Mouse (Mus musculus) CD4-positive, CD25-positive, alpha-beta regulatory T cell, adult 2 months (primary cell): ENCODE data around the gene Ints5.
A peak's percentile ranks its signal among the peaks of the same experiment; 100 is the strongest.

ENCODE experiments used
- DNase-seq: peaks from one replicate; pipeline ENCODE4 v3.0.0-alpha.2; 2012; ENCODE audit warnings: low read depth, low spot score

Gene Ints5

DNA sequence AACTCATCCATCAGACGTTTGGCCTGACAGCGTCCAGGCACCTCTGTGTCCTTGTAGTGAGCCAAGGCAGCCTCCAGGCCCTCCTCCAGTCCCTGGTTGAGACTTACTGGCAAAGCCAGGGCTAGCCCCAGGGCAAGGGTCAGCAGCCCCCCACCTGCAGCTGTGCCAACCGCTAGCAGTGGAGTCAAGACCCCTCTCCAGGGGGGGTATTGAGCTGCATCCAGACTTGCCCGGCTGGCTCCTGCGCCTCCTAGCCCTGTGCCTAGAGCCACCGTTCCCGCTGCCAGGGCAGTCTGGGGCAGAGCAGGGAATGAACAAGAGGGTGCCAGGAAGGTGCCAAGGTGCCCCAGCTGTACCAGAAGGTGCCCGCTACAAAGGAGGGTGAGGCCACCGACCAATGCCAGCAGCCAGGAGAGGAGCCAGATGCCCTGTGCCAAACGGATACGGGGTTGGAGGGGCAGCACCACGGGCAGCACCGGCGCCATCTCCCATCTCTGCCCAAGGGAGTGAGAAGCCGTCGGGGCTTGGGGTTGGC, 36.0 kb downstream of the Ints5 start:
- DNase-seq: no peak

DNA sequence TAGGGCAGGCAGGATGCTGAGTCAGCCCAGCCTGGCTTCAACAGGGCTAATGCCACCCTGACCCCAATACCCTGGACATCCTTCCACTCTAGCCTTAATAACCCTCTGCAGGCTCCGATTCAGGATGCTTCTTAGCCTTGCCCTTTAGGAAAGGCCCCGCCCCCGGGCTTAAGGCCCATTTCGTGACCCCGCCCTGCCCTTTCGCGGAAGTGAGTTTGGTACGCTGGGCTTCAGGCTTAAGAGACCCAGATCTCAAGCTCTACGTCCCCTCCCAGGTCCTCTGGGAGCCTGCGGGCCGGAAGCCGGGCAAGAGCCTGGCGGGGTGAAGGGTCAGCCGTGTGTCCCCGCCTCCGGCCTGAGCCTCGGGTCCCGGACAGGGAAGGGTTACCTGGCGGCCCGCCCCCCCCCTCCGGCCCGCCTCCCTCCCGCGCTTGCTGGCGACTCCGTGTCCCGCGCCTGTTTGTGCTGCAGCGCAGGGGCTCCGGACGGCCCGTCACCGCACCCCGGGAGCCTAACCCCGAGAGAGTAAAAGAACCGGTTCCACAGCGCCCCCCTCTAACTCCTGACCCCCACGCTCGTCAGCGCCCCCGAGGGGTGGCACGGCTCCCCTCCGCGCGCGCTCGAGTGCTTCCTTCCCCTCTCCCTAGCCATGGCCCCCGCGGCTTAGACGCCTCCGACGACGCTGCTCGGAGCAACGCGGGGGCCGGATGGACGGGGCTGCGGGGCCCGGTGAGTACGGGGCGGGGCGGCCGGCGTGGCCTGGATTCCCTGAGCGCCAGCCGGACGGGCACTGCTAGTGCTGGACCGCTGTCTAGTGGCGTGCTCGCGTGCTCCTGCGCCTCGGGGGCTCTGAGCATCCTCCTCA, 36.7 kb downstream of the Ints5 start, which contains the start of the genes Rom1 and Eml3:
Rom1 (minus strand) TSS at position 133 of the 865 bp plus-strand sequence.
Eml3 (plus strand) TSS at position 329 of the 865 bp plus-strand sequence.
- peak; percentile 86 for DNase-seq

DNA sequence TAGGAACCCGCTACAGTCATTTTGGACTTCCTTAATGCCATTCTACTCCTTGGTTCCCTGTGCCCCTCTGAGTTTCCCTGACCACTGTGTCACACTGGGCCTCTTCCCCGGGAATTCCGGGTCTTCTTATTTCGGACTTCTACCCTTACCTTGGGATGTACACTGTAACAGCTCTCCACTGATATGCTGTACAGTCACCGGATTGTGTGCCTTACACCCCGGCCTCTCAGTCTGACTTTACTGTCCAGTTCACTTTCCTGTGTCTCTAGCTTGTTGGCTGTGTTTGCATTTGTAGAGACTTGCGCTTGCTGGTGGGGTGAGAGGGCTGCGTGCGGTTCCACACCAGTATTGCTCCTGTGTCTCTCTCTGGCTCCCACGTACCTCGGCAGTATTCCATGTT, 37.3 kb downstream of the Ints5 start:
- DNase-seq: peak; percentile 15

DNA sequence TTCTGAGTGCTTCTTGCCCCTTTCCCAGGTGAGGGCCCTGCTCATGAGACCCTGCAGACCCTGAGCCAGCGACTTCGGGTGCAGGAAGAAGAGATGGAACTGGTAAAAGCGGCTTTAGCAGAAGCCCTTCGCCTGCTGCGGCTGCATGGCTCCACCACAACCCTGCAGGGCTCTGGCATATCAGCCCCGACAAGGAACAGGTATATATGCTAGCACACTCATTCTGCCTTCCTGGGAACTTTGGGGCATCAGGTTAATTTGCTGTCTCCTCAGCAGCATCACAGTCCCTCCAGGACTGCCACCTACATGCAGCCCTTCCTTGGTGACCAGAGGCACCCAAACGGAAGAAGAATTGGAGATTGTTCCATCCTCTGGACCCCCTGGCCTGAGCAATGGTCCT, 38.0 kb downstream of the Ints5 start:
- no peak for DNase-seq

DNA sequence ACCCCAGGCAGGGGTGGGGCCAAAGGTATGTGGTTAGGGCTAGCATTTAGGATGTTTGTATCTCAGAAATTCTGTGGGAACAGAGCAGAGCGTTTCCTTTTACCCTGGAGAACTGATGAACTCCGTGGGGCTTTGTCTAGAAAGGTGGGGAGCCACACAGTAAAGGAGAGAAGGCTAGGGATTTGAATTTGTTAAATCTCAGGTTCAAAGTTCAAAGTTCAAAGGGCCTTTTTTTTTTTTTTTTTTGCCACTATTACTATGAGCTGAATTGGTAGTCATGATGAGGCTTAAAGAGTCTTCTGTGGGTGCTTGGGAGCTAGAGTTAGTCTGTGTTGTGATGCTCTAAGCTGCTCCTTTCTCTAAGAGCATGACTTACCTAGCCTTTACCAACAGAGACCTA, 43.9 kb downstream of the Ints5 start:
- no peak for DNase-seq

DNA sequence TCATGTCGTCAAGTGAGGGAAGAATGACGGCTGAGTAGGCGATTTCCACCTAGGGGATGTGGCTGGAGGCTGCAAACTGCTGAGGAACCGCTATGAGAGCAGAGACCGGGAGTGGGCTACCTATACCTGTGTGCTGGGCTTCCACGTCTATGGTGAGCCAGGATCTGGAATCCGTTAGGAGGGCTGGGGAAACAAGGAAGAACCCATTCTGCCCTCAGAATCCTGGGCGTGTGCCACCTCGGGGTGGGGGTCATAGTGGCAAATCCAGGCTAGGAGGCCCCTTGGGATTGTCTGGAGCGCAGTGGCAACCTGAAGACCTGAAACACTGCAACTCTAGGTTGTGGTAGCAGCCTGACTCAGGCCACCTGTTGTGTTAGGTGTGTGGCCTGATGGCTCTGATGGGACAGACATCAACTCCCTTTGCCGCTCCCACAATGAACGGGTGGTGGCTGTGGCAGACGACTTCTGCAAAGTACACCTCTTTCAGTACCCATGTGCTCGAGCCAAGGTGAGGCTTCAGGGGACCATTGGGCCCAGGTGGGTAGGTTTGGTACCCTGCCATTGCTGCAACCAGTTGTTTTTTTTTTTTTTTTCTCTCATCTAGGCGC, 47.8 kb downstream of the Ints5 start:
- no peak for DNase-seq

DNA sequence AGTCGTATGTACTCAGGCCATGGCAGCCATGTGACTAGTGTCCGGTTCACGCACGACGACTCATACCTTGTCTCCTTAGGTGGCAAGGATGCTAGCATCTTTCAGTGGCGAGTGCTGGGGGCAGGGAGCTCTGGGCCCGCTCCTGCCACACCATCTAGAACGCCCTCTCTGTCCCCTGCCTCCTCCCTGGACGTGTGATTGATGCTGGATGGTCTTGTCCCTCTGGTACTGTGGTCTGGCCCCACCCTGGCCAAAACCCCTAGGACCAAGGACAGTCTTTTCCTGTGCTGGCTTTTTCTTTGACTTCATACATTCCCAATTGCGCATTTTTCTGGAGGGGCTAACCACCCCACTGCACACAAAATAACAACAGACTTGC, 48.3 kb downstream of the Ints5 start:
- no peak for DNase-seq

DNA sequence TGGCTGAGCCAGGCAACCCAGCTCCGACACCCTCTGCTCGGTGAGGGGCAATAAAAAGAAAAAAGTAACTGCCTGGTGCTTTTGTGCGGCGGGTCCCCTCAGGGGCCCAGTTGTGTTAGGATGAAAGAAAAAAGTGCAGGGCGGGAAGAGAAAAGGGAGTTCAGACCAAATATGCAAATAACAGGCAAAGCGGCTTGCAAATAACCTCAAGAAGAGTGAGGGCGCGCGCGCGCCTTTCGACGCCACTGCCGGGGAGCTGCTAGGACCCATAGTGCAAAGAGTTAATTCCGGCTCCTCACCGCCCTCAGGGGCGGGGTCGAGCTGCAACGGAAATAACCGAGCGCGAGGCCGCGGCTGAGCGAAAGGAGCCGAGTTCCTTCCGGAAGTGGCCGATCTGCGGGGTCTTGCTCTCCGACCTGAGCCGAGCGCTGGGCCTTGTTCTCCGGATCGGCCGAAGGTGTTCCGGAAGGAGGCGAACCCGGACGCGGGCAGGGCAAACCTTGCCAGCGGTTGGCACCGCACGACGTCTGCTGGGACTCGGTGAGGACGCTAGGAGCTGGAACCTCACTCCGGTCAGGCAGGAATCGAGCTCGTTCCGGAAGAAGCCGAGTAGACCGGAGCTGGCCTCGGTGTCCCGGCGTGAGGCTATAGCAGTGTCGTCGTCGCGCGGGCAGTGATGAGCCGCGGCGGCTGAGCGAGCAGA, 48.9 kb downstream of the Ints5 start, which contains the start of gene Mta2:
Mta2 (plus strand) TSS at position 361 of the 703 bp plus-strand sequence.
- DNase-seq: peak; percentile 97

DNA sequence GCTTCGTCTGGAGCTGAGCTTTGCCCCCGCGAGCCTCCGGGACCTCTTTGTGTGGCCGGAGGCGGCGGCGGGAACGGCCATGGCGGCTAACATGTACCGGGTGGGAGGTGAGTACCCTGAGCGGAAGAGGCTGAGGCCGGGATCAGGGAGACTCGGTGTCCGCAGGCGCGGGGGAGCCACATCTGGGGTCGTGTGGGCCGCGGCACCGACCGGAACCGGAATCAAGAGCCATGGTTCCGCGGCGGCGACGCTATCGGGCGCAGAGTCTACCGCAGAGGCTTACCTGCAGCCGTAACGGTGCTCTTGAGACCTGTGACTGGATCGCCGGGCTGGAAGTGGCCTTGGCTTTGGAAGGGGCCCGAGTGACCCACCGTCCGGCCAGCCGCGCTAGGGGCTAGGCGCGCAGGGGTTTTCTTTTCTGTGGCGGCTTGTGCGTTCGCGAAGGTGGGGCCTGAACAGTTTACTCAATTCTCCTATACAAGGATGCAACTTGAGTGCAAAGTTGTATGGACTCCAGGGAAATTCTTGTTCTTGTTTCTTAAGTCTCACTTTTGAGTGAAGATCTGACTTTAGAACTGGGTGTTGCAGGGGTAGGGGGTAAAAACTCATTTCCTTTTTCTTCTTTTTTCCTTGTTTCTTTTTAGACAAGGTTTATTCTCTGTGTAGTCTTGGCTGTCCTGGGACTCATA, 49.6 kb downstream of the Ints5 start:
- peak; percentile 78 for DNase-seq

DNA sequence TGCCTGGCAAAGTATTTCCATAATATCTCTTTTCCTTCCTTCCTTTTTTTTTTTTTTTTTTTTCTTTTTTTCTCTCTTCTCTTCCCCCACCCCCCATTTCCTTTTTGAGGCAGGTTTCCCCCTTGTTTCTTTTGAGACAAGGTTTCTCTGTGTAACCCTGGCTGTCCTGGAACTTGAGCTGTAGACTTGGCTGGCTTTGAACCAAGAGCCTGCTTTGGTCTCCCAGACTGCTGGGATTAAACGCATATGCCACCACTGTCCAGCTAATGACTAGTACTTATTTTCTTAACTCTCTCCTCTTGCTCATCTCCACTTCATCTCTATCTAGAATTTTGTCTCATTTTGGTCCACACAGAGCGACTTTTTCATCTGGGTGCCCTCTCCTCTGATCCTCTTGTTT, 50.2 kb downstream of the Ints5 start:
- no peak for DNase-seq

DNA sequence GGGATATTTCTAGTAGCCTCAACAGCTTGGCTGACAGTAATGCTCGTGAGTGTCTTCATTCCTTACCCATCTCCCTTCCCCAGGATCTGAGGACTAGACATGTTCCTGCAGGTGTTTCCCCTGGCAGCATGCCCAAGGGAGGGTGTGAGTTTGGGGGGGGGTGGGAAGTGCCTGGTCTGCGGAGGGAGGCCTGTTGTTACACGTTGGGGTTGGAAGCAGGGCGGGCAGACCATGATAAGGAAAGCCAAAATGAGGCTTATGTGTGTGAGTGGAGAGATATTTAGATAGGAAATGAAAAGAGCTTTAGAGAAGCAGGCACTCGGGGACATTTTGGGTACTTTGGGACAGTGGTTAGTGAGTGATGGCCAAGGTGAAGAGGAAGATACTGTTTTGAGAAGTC, 51.3 kb downstream of the Ints5 start:
- no peak for DNase-seq

DNA sequence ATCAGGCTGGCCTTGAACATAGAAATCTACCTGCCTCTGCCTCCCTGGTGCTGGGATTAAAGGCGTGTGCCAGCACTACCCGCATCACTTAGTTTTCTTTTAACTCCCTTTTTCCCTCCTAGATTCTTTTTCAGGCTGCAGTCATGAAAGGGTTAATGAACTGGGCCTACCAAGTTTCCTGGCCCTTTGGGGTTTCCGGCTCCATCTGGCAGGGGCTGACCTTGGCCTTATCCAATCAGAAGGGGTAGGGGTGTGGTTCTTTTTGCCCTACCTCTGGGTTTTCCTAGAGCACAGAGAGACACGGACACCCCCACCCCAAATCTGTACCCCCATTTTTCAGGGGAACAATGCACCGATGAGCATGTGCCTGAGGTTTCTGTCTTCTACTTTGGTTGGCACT, 51.9 kb downstream of the Ints5 start:
- DNase-seq: peak; percentile 73

DNA sequence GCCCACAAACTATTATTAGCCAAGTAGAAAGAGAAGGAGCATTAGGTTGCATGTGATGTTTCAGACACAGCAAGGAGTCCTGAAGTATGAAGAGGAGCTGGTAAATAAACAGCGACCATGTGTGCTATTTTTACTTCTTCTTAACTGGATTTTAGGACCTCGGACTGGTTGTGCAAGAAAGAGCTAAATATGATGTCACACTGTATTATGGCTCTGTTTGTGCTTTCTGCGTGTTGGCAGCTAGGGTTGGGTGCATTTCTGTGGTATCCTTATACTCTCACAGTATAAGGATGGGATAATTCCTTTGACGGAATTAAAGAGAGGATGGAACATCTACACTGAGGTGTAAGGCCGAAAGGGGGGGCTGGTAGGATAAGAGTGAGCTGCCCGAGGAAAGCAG, 52.4 kb downstream of the Ints5 start:
- no peak for DNase-seq

DNA sequence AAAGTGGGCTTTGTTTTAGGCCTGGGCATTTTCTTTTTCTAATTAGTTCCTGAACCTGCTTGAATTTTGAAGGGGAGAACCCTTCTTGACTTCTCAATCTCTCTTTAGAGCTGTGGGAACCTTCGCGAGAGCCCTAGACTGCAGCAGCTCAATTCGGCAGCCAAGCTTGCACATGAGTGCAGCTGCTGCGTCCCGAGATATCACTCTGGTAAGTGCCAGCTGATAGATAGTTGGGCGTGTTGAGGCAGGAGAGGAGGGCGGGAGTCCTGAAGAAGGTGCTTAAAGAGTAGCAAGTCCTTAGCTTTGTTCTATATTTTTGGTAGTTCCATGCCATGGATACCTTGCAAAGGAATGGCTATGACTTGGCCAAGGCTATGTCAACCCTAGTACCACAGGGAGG, 54.1 kb downstream of the Ints5 start:
- DNase-seq: no peak
